Mouse (Mus musculus) stomach, postnatal 0 days (tissue): Measurements from ENCODE around the gene Wdr66. TPM values are rescaled to one million over a fixed set of nuclear protein-coding genes. Genes with fewer than 3 reads are reported as not detected.
A peak's percentile ranks its signal among the peaks of the same experiment; 100 is the strongest.

Experiments used
- ATAC-seq: fragments of 200-750 bp; cut with Nextera tagmentation; 2 replicates; pipeline ENCODE4 v1.8.0; 2017; ENCODE audit not compliant: low FRiP score, low TSS enrichment
- DNase-seq: peaks from one replicate; pipeline ENCODE4 v3.0.0-alpha.2; 2016; ENCODE audit warnings: low spot score
- H3K27ac ChIP-seq: fragments of 300-500 bp; sonication (generic); replicated peaks from 2 replicates; pipeline ENCODE4 v1.5.1; 2014; ENCODE audit warnings: mild to moderate bottlenecking, control low read depth
- H3K27me3 ChIP-seq: fragments of 300-500 bp; sonication (generic); 2 replicates; pipeline ENCODE4 v1.6.1; 2014; ENCODE audit warnings: low read length; ENCODE audit not compliant: control insufficient read depth, insufficient read depth
- H3K36me3 ChIP-seq: fragments of 300-500 bp; sonication (generic); 2 replicates; pipeline ENCODE4 v1.6.1; 2014; ENCODE audit warnings: low read length, mixed read lengths; ENCODE audit not compliant: control insufficient read depth, insufficient read depth
- H3K4me1 ChIP-seq: fragments of 300-500 bp; sonication (generic); replicated peaks from 2 replicates; pipeline ENCODE4 v1.6.1; 2014; ENCODE audit warnings: antibody characterized with exemption; ENCODE audit not compliant: control insufficient read depth, insufficient read depth
- H3K4me2 ChIP-seq: fragments of 300-500 bp; sonication (generic); replicated peaks from 2 replicates; pipeline ENCODE4 v1.6.1; 2014; ENCODE audit warnings: low read depth, mild to moderate bottlenecking, control low read depth, moderate library complexity
- H3K4me3 ChIP-seq: fragments of 300-500 bp; sonication (generic); 2 replicates; pipeline ENCODE4 v1.5.1; 2014; ENCODE audit warnings: low read depth, low read length, control low read depth
- H3K9ac ChIP-seq: fragments of 300-500 bp; sonication (generic); 2 replicates; pipeline ENCODE4 v1.6.1; 2014; ENCODE audit warnings: mild to moderate bottlenecking, low read length, control low read depth, mixed read lengths
- H3K9me3 ChIP-seq: fragments of 300-500 bp; sonication (generic); 2 replicates; pipeline ENCODE4 v1.6.1; 2016; ENCODE audit warnings: low read length; ENCODE audit not compliant: control insufficient read depth
- CTCF ChIP-seq: IDR thresholded peaks from 2 replicates; pipeline ENCODE4 v1.5.1; 2016; ENCODE audit warnings: antibody characterized with exemption, low read depth, mild to moderate bottlenecking, moderate library complexity
- EP300 ChIP-seq: optimal IDR thresholded peaks from 2 replicates; pipeline ENCODE3; 2016; ENCODE audit warnings: antibody characterized with exemption
- WGBS: fragments of 180-500 bp; shearing (Covaris S2); extraction: QIAGEN DNeasy Blood & Tissue Kit; methylation state at CpG from one replicate; pipeline ENCODE4 v1.1.7; 2014; 5-methylcytosine and 5-hydroxymethylcytosine counted together
- polyA plus RNA-seq: library from polyadenylated mRNA; unstranded; fragments of >200 nt; fragmentation: Nextera tagmentation; extraction: Ambion mirVana; gene quantifications from 2 replicates; pipeline ENCODE4 v1.2.1, GENCODE M21; 2015

Wdr66 gene
- polyA plus RNA-seq, 1 experiment from 2014 or later, result 0.30 TPM

GRCm38 (mm10) chr5:123236426-123236825, 15.5 kb upstream of the Wdr66 start:
- no peak overlapping the region for H3K27ac ChIP-seq
- H3K4me1 ChIP-seq, result no peaks in the 10 kb centered on the region
- H3K9me3 ChIP-seq, result no peaks in the 10 kb centered on the region
- H3K27me3 ChIP-seq, result no peaks in the 10 kb centered on the region
- H3K4me2 ChIP-seq, result no peak overlapping the region
- no peak for ATAC-seq
- DNase-seq, result no peak
- H3K4me3 ChIP-seq, result no peak overlapping the region
- no peak overlapping the region for H3K9ac ChIP-seq
- TF ChIP-seq EP300 (no peak), CTCF (no peak)
- 85% methylated on average over 9 of the region's 9 CpGs for WGBS
- H3K36me3 ChIP-seq, result peaks cover 7% of the 10 kb centered on the region; the same call in 1 of the 2 replicates

GRCm38 (mm10) chr5:123239501-123239900, 12.4 kb upstream of the Wdr66 start:
- Histone ChIP-seq H3K9me3 (no peaks in the 10 kb centered on the region), H3K9ac (no peak overlapping the region), H3K36me3 (peaks cover 9% of the 10 kb centered on the region; the same call in 1 of the 2 replicates), H3K27me3 (no peaks in the 10 kb centered on the region), H3K4me3 (no peak overlapping the region), H3K27ac (no peak overlapping the region), H3K4me2 (no peak overlapping the region), H3K4me1 (no peaks in the 10 kb centered on the region)
- WGBS, result 90% methylated on average over 11 of the region's 11 CpGs
- ATAC-seq, result no peak
- no peak for DNase-seq
- TF ChIP-seq CTCF, result no peak
- TF ChIP-seq EP300, result no peak

- DNase-seq (peak; percentile 61), ATAC-seq (peak; percentile 78)
- Histone ChIP-seq H3K9me3 (no peaks in the 10 kb centered on the region), H3K4me1 (no peaks in the 10 kb centered on the region), H3K4me3 (no peak overlapping the region), H3K27ac (no peak overlapping the region), H3K36me3 (peaks cover 5% of the 10 kb centered on the region; the same call in 1 of the 2 replicates), H3K9ac (no peak overlapping the region), H3K27me3 (no peaks in the 10 kb centered on the region), H3K4me2 (no peak overlapping the region)
- 28% methylated on average over 4 of the region's 4 CpGs for WGBS
- no peak for TF ChIP-seq EP300
- TF ChIP-seq CTCF, result peak; percentile 82
Measured at GRCm38 (mm10) chr5:123245518-123245917, 6.4 kb upstream of the Wdr66 start.

GRCm38 (mm10) chr5:123251390-123251789, 512 bp upstream of the Wdr66 start:
- Histone ChIP-seq H3K27ac (no peak overlapping the region), H3K4me3 (no peak overlapping the region), H3K27me3 (no peaks in the 10 kb centered on the region), H3K9ac (no peak overlapping the region), H3K4me1 (no peaks in the 10 kb centered on the region), H3K4me2 (peak overlapping the region; percentile 51; the same call in 1 of the 2 replicates), H3K9me3 (no peaks in the 10 kb centered on the region), H3K36me3 (0 out of 2 replicates have a peak, but pooled peaks cover 3% of the 10 kb centered on the region)
- ATAC-seq (no peak), DNase-seq (no peak)
- WGBS, result 64% methylated on average over 8 of the region's 8 CpGs
- TF ChIP-seq EP300 (no peak), CTCF (no peak)

- 24% methylated on average over 23 of the region's 23 CpGs for WGBS
- TF ChIP-seq EP300, result no peak
- TF ChIP-seq CTCF, result no peak
Measured at GRCm38 (mm10) chr5:123256841-123257755, 5.2 kb downstream of the Wdr66 start.

GRCm38 (mm10) chr5:123258990-123259389, 7.1 kb downstream of the Wdr66 start:
- no peaks in the 10 kb centered on the region for H3K27me3 ChIP-seq
- DNase-seq, result peak; percentile 57

More at GRCm38 (mm10) chr5:123256841-123257755, 5.2 kb downstream of the Wdr66 start:
- no peak for ATAC-seq
- peak overlapping the region; percentile 43 for H3K4me2 ChIP-seq
- no peaks in the 10 kb centered on the region for H3K36me3 ChIP-seq
- H3K27me3 ChIP-seq, result no peaks in the 10 kb centered on the region
- H3K9ac ChIP-seq, result no peak overlapping the region
- no peaks in the 10 kb centered on the region for H3K9me3 ChIP-seq
- DNase-seq, result no peak
- no peak overlapping the region; the same call in 1 of the 2 replicates for H3K27ac ChIP-seq
- H3K4me1 ChIP-seq, result no peaks in the 10 kb centered on the region
- peak overlapping the region; percentile 4; the same call in 1 of the 2 replicates for H3K4me3 ChIP-seq

More at GRCm38 (mm10) chr5:123258990-123259389, 7.1 kb downstream of the Wdr66 start:
- TF ChIP-seq EP300 (no peak), CTCF (peak; percentile 71)
- Histone ChIP-seq H3K9me3 (no peaks in the 10 kb centered on the region), H3K4me1 (no peaks in the 10 kb centered on the region), H3K4me2 (no peak overlapping the region), H3K27ac (no peak overlapping the region), H3K4me3 (no peak overlapping the region), H3K36me3 (no peaks in the 10 kb centered on the region), H3K9ac (no peak overlapping the region)
- WGBS, result 48% methylated on average over 5 of the region's 5 CpGs
- ATAC-seq, result 0 out of 2 replicates have a peak, but pooled peaks have one; percentile 26
